ENCODE assay signal across 34 mouse cellular contexts in the genomic region with DNA sequence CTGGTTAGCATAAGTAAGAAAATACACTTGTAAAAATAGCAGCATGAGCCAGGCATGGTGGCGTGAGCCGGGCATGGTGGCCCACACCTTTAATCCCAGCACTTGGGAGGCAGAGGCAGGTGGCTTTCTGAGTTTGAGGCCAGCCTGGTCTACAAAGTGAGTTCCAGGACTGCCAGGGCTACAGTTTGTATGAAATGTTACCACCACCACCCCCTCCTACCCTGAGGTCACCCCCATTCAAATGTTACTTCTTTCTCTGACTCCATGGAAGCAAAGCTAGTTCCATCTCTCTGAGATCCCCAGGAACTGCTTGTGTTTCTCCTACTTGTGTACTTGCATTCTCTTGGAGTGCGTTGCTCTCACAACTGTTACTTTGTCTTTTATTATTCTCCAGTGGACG. TPM values are rescaled to one million over a fixed set of nuclear protein-coding genes. Genes with fewer than 3 reads are reported as not detected.
"Had no signal": no experiment of that assay in that cellular context is flagged by ENCODE, and none has a peak within 500 bp of the region (broad histone marks: within the 10 kb centered on the region; RNA-seq: fewer than 3 reads in every experiment).

No protein-coding gene starts in this region.

- H3K4me1 ChIP-seq: hindbrain, embryonic 10.5 days; hindbrain, embryonic 12.5 days; hindbrain, embryonic 13.5 days; hindbrain, embryonic 15.5 days had no signal

- DNase-seq: heart, postnatal 10 days; heart, postnatal 14 days; heart, postnatal 36 days; heart, postnatal 4 days; kidney, adult 11 months; kidney, adult 18-20 months; kidney, adult 2 months; kidney, adult 8-10 months; kidney, adult 9 months; kidney, postnatal 10 days; kidney, postnatal 14 days; kidney, postnatal 25 days; kidney, postnatal 36 days; kidney, postnatal 4 days; layer of hippocampus, adult 9-11 months; layer of hippocampus, postnatal 36 days had no signal

- H3K27me3 ChIP-seq: heart, embryonic 13.5 days; heart, embryonic 15.5 days; hindbrain, embryonic 12.5 days; hindbrain, embryonic 13.5 days; hindbrain, embryonic 15.5 days; intestine, embryonic 15.5 days; kidney, embryonic 15.5 days had no signal

- H3K9ac ChIP-seq: heart, embryonic 13.5 days; heart, embryonic 15.5 days; hindbrain, embryonic 12.5 days; hindbrain, embryonic 13.5 days; hindbrain, embryonic 14.5 days; hindbrain, embryonic 15.5 days; intestine, embryonic 15.5 days; kidney, embryonic 15.5 days had no signal

- H3K4me2 ChIP-seq: heart, embryonic 11.5 days; heart, embryonic 13.5 days; heart, embryonic 15.5 days; hindbrain, embryonic 12.5 days; hindbrain, embryonic 13.5 days; hindbrain, embryonic 14.5 days; hindbrain, embryonic 15.5 days; intestine, embryonic 15.5 days; kidney, embryonic 15.5 days had no signal

- ATAC-seq: hindbrain, embryonic 16.5 days; hindbrain, postnatal 0 days; inflammation-experienced regulatory T-cells, adult 6 months; intestine, embryonic 15.5 days; intestine, embryonic 16.5 days; intestine, postnatal 0 days had no signal

- H3K9me3 ChIP-seq: heart, embryonic 13.5 days; heart, embryonic 15.5 days; hindbrain, embryonic 10.5 days; hindbrain, embryonic 12.5 days; hindbrain, embryonic 13.5 days; hindbrain, embryonic 15.5 days; intestine, embryonic 15.5 days; kidney, embryonic 15.5 days had no signal

- H3K36me3 ChIP-seq: heart, embryonic 13.5 days; heart, embryonic 15.5 days; hindbrain, embryonic 10.5 days; hindbrain, embryonic 12.5 days; hindbrain, embryonic 13.5 days; hindbrain, embryonic 15.5 days; intestine, embryonic 15.5 days; kidney, embryonic 15.5 days had no signal

- H3K27ac ChIP-seq: heart, embryonic 13.5 days; heart, embryonic 15.5 days; hindbrain, embryonic 10.5 days; hindbrain, embryonic 12.5 days; hindbrain, embryonic 13.5 days; hindbrain, embryonic 14.5 days; hindbrain, embryonic 15.5 days; hindbrain, postnatal 0 days; intestine, embryonic 15.5 days; kidney, embryonic 15.5 days; kidney, postnatal 0 days; layer of hippocampus, adult 2 months; left cerebral cortex, adult 2 months had no signal

- H3K4me3 ChIP-seq: heart, embryonic 13.5 days; heart, embryonic 15.5 days; hindbrain, embryonic 10.5 days; hindbrain, embryonic 12.5 days; hindbrain, embryonic 13.5 days; hindbrain, embryonic 15.5 days; intestine, embryonic 15.5 days; kidney, embryonic 15.5 days; layer of hippocampus, adult 2 months; left cerebral cortex, adult 2 months had no signal

RNA-seq across cellular contexts. Expression of a gene that starts 34.4 kb away (rescaled TPM):
- polyA plus RNA-seq: heart, embryonic 11.5 days had no signal
